Comparison of ENCODE assay signal across 8 mouse cellular contexts in the genomic region with DNA sequence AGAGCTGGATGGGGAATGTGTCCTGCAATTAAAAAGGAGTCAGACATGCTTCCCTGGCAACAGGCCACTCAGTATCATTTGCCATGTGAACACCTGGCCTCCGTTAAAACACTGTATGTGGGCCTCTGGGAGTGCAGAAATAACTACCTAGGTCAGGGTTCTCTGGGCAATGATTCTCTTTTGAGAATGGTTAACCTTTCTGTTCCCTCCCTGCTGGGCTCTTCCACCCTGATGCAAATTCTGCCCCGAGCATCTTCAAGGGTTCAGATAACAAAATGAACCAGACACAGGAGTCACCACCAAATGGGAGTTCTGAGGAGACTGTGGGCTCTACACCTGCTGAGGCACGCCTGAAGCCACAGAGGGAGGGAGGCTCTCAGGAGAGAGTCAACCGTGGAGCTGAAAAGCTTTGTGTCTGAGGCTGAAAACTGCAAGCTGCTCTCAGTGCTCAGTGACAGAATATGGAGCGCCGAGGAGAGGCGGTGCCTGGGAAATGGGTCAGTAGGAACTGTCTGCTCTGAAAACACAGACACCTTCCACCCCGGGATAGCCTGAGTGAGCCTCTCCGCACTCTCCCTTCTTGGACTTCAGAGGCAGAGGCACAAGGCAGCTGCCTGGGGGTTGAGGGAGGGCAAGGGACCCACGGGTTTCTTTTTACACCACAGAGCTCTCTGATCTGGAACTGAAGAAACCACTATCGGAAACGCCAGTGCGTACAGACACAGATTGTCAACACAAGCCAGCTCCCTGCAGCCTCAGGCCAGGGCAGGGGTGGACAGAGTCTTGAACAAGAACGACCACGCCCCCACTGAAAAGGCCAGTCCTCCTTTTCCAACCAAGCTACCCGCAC. TPM values are rescaled to one million over a fixed set of nuclear protein-coding genes. Genes with fewer than 3 reads are reported as not detected.
A peak's percentile ranks its signal among the peaks of the same experiment; 100 is the strongest.
DNase-seq lines count a peak whose midpoint lies in the region; ATAC-seq and TF ChIP-seq lines count a peak whose summit lies in the region.

No protein-coding gene starts in this region.

- intact Hi-C loops in left cerebral cortex, adult 2 months (cut with DNase I), result no loop called here

- no peak overlapping the region for H3K9ac ChIP-seq in embryonic facial prominence, embryonic 13.5 days
- H3K9ac ChIP-seq in stomach, postnatal 0 days (ENCODE audit: low read length), result no peak overlapping the region
- H3K9ac ChIP-seq in forebrain, embryonic 15.5 days (replicated peaks), result no peak overlapping the region

- no peak for ATAC-seq in embryonic facial prominence, embryonic 13.5 days (ENCODE audit: insufficient number of reproducible peaks, insufficient read depth, low FRiP score, low TSS enrichment, low read depth)
- no peak; the same call in 1 of the 2 replicates for ATAC-seq in stomach, postnatal 0 days (ENCODE audit: low FRiP score, low TSS enrichment)
- ATAC-seq in forebrain, embryonic 15.5 days (replicated peaks), result no peak

- no peak for DNase-seq in left cerebral cortex, adult 2 months (ENCODE audit: extremely low spot score in 1 of 2, low spot score in 2 of 2)
- no peak for DNase-seq in left cerebral cortex, adult 11 months (ENCODE audit: low spot score)
- DNase-seq in kidney, postnatal 4 days, result peak; percentile 62 to 75
- DNase-seq in stomach, postnatal 0 days (ENCODE audit: low spot score), result peak; percentile 35
- no peak for DNase-seq in right cerebral cortex, postnatal 10 days (ENCODE audit: low spot score in 2 of 2)
- DNase-seq in gastrocnemius, adult 8-10 months (ENCODE audit: low spot score in 2 of 2), result no peak

- H3K27me3 ChIP-seq in embryonic facial prominence, embryonic 13.5 days, result no peaks in the 10 kb centered on the region
- H3K27me3 ChIP-seq in stomach, postnatal 0 days (ENCODE audit: control insufficient read depth, insufficient read depth, low read length), result no peaks in the 10 kb centered on the region
- H3K27me3 ChIP-seq in forebrain, embryonic 15.5 days, result no peaks in the 10 kb centered on the region

- H3K27ac ChIP-seq in left cerebral cortex, adult 2 months, result peak overlapping the region; percentile 16; the same call in 1 of the 2 replicates
- peak overlapping the region; percentile 64 for H3K27ac ChIP-seq in embryonic facial prominence, embryonic 13.5 days
- H3K27ac ChIP-seq in stomach, postnatal 0 days (replicated peaks), result no peak overlapping the region
- H3K27ac ChIP-seq in forebrain, embryonic 15.5 days (replicated peaks), result no peak overlapping the region

- no peak for TF ChIP-seq CTCF in left cerebral cortex, adult 2 months (IDR thresholded peaks at IDR 0.05)
- TF ChIP-seq CTCF in stomach, postnatal 0 days (IDR thresholded peaks at IDR 0.05; ENCODE audit: low read depth), result no peak

- H3K36me3 ChIP-seq in embryonic facial prominence, embryonic 13.5 days, result no peaks in the 10 kb centered on the region
- H3K36me3 ChIP-seq in stomach, postnatal 0 days (ENCODE audit: control insufficient read depth, insufficient read depth, low read length), result no peaks in the 10 kb centered on the region
- H3K36me3 ChIP-seq in forebrain, embryonic 15.5 days, result no peaks in the 10 kb centered on the region

- peak overlapping the region; percentile 31 for H3K4me2 ChIP-seq in embryonic facial prominence, embryonic 13.5 days
- no peak overlapping the region for H3K4me2 ChIP-seq in stomach, postnatal 0 days (replicated peaks; ENCODE audit: low read depth)
- H3K4me2 ChIP-seq in forebrain, embryonic 15.5 days (replicated peaks), result no peak overlapping the region

- H3K9me3 ChIP-seq in embryonic facial prominence, embryonic 13.5 days, result no peaks in the 10 kb centered on the region
- H3K9me3 ChIP-seq in stomach, postnatal 0 days (ENCODE audit: control insufficient read depth, low read length), result no peaks in the 10 kb centered on the region
- no peaks in the 10 kb centered on the region for H3K9me3 ChIP-seq in forebrain, embryonic 15.5 days

- no peak overlapping the region for H3K4me3 ChIP-seq in left cerebral cortex, adult 2 months
- H3K4me3 ChIP-seq in embryonic facial prominence, embryonic 13.5 days, result no peak overlapping the region
- no peak overlapping the region for H3K4me3 ChIP-seq in stomach, postnatal 0 days (ENCODE audit: low read depth, low read length)
- no peak overlapping the region for H3K4me3 ChIP-seq in forebrain, embryonic 15.5 days

- WGBS in embryonic facial prominence, embryonic 13.5 days, result 20% methylated on average over 16 of the region's 16 CpGs
- WGBS in stomach, postnatal 0 days, result 35% methylated on average over 16 of the region's 16 CpGs
- 47% methylated on average over 16 of the region's 16 CpGs for WGBS in forebrain, embryonic 15.5 days

- peaks cover 55% of the 10 kb centered on the region for H3K4me1 ChIP-seq in embryonic facial prominence, embryonic 13.5 days
- peaks cover 8% of the 10 kb centered on the region; the same call in 1 of the 2 replicates for H3K4me1 ChIP-seq in stomach, postnatal 0 days (replicated peaks; ENCODE audit: control insufficient read depth, insufficient read depth)
- H3K4me1 ChIP-seq in forebrain, embryonic 15.5 days, result peaks cover 18% of the 10 kb centered on the region

- no peak for TF ChIP-seq EP300 in stomach, postnatal 0 days (optimal IDR thresholded peaks at IDR 0.05)

RNA-seq across cellular contexts. Expression of gene Cerk, which starts 12.6 kb away (rescaled TPM):
- 10 to 100 TPM; 57.9 to 59.0 TPM for total RNA-seq in left cerebral cortex, adult 2 months (2021)
- 14.0 and 16.5 TPM in 2 replicates for polyA plus RNA-seq in embryonic facial prominence, embryonic 13.5 days (2015; fragmentation: Nextera tagmentation; extraction: Ambion mirVana)
- 4.6 and 5.2 TPM in 2 replicates for polyA plus RNA-seq in stomach, postnatal 0 days (2015; fragmentation: Nextera tagmentation; extraction: Ambion mirVana)
- total RNA-seq in gastrocnemius, adult 8-10 months (2022), result 1 to 10 TPM; 3.2 to 4.4 (median 3.8) TPM
- polyA plus RNA-seq in forebrain, embryonic 15.5 days (2015; fragmentation: Nextera tagmentation; extraction: Ambion mirVana), result 21.7 and 23.5 TPM in 2 replicates

RNA-seq across cellular contexts. Expression of gene Tbc1d22a, which starts 40.9 kb away (rescaled TPM):
- 10 to 100 TPM; 32.8 to 34.3 TPM for total RNA-seq in left cerebral cortex, adult 2 months (2021)
- 10.8 and 12.8 TPM in 2 replicates for polyA plus RNA-seq in embryonic facial prominence, embryonic 13.5 days (2015; fragmentation: Nextera tagmentation; extraction: Ambion mirVana)
- 8.7 TPM in 2 replicates for polyA plus RNA-seq in stomach, postnatal 0 days (2015; fragmentation: Nextera tagmentation; extraction: Ambion mirVana)
- 10 to 100 TPM; 14.7 to 15.7 (median 15.3) TPM for total RNA-seq in gastrocnemius, adult 8-10 months (2022)
- polyA plus RNA-seq in forebrain, embryonic 15.5 days (2015; fragmentation: Nextera tagmentation; extraction: Ambion mirVana), result 12.9 and 13.1 TPM in 2 replicates

Comparison
In these comparisons a context has a peak if more than half of its experiments do, and no peak if none do; other contexts are left out.
1. DNase-seq: peak in kidney, postnatal 4 days (2 of 2) and stomach, postnatal 0 days (single experiment); none in left cerebral cortex, adult 2 months (0 of 2), left cerebral cortex, adult 11 months (single experiment), right cerebral cortex, postnatal 10 days (0 of 2) and gastrocnemius, adult 8-10 months (0 of 2).
2. H3K27ac ChIP-seq: peak in left cerebral cortex, adult 2 months (single experiment) and embryonic facial prominence, embryonic 13.5 days (single experiment); none in stomach, postnatal 0 days (single experiment) and forebrain, embryonic 15.5 days (single experiment).